Mouse (Mus musculus) lung, postnatal 25 days (tissue): ENCODE data around the gene Cyp2t4.
A peak's percentile ranks its signal among the peaks of the same experiment; 100 is the strongest.

Source experiments
- DNase-seq: peaks from one replicate; pipeline ENCODE4 v3.0.0; 2022; ENCODE audit warnings: low spot score

The Cyp2t4 gene

GRCm38 (mm10) chr7:27153205-27153764 is at the start of gene Cyp2t4:
Gene Cyp2t4, plus strand, starts transcription at chr7:27153714.
- DNase-seq = peak; percentile 77

- DNase-seq = no peak
Measured at GRCm38 (mm10) chr7:27104882-27105281, 48.6 kb upstream of the Cyp2t4 start.

DNA sequence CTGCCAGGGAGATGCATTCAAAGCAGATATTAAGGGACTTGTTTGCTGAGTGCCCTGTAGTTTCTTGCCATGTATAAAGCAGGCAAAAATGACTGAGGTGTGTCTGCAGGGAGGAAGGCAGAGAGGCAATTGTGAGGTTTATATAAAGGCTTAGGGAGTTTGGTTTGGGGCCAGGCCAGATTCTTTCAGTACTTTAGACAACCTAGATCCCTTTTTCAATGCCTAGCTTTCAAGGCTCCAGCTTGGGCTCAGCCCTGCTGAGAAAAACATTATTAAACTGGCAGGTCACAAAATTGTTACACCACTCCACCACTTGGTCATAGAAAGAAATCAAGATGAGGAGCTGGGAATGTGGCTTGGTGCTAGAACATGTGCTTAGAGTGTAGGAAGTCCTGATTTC is 43.2 kb upstream of the Cyp2t4 start:
- peak; percentile 59 for DNase-seq

DNA sequence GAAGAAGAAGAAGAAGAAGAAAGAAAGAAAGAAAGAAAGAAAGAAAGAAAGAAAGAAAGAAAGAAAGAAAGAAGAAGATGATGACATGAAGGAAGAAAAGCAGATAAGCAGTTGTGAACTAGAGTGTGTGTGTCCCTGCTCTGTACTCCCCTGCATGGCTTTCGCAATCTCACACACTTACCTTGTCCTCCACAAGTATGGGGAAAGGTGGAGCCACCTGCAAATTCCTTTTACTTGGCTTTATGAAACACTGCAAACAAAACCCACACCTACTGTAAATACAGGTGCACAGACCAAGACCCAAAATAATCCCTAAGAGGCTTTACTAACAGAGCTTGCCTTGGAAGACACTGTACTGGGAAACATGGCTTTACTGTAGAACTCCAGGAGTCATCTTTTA is 42.5 kb upstream of the Cyp2t4 start:
- peak; percentile 74 for DNase-seq

- DNase-seq = no peak
Measured at GRCm38 (mm10) chr7:27111987-27112386, 41.5 kb upstream of the Cyp2t4 start.

- DNase-seq = peak; percentile 86
Measured at GRCm38 (mm10) chr7:27118033-27118511, 35.4 kb upstream of the Cyp2t4 start.

GRCm38 (mm10) chr7:27119676-27120075 is 33.8 kb upstream of the Cyp2t4 start, which contains the start of gene Cyp2f2:
Gene Cyp2f2, plus strand, starts transcription at chr7:27119909.
- DNase-seq = peak; percentile 51

DNA sequence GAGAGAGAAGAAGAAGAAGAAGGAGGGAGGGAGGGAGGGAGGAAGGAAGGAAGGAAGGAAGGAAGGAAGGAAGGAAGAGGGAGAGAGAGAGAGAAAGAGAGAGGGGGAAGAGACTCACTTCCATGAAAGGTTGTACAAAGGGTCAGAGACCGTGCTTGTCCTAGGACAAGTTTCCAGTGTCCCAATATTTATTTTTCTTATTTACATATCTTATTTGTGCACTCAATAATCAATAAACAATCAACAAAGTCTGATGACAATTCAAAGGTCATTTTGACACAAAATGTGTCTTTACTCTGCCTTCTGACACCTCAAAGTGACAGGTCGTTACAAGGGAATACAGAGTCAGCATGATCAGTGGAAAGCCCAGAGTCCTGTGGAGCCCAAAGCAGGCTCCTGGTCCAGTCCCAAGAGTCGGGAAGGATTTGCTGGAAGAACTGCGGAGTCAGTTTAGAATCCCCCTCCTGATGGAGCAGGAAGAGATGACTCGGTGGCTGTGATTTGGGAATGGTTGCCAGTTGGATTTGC is 29.1 kb upstream of the Cyp2t4 start:
- no peak for DNase-seq

DNA sequence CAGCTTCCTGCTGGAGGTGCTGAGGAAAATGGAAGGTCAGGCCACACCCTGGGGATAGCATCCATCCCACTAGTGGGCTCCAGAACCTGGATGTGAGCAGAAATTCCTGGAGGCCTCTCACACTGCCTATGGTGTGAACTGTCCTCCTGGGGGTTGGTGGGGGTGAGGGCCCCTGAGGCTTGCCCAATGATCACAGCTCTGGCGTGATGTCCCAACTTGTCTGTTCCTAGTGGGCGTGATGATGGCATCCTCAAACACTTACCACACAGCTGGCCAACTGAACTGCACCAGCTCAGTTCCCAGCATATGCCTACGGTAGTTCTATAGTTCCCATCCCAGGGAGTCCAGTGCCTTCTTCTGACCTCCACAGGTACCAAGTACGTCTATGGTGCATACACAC is 28.5 kb upstream of the Cyp2t4 start:
- no peak for DNase-seq

DNA sequence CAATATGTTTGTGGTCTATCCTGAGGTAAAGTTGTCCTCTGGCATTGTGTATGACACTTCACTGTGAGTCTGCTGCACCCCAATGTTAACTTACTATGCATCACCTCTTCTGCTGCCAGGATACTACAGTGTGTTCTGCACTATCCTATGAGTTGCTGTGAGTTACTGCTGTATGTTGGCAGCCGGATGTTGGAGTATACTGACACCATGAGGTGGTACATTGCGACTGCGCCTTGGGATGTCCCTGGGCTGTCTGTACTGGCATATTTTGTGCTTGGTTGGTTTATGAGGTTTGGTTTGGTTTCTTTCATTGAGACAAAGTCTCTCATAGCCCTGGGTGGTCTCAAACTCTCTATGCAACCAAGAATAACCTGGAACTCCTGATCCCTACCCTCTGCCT is 25.4 kb upstream of the Cyp2t4 start:
- DNase-seq = peak; percentile 53

DNA sequence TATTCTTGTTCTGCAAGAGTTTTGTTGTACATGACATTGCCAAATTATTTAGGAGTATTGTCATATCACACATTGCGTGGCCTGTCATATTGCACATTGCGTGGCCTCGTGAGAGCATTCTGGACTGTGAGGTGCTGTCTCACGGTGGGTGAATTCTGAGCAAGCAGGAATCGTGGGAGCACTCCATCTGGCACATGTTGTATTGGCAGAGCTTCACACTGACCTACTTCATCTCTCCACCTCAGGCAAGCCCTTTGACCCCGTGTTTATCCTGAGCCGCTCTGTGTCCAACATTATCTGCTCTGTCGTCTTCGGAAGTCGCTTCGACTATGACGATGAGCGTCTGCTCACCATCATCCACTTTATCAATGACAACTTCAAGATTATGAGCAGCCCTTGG is 24.6 kb upstream of the Cyp2t4 start:
- DNase-seq = no peak

DNA sequence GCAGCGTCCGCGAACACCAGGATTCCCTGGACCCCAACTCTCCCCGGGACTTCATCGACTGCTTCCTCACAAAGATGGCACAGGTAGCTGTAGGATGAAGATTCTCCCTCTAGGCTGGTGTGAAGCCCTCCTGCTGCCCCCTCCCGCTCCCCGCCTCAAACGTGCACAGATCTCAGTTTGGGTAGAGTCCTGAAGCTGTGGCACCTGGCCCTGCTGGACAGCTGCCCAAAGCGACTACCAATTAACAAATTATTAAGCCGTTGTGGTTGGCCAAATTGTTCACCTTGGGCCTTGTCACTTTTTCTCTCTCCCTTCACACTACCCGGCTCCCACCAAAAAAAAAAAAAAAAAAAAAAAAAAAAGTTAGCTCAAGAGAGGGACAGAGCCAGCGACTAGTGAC is 23.7 kb upstream of the Cyp2t4 start:
- DNase-seq = no peak

DNA sequence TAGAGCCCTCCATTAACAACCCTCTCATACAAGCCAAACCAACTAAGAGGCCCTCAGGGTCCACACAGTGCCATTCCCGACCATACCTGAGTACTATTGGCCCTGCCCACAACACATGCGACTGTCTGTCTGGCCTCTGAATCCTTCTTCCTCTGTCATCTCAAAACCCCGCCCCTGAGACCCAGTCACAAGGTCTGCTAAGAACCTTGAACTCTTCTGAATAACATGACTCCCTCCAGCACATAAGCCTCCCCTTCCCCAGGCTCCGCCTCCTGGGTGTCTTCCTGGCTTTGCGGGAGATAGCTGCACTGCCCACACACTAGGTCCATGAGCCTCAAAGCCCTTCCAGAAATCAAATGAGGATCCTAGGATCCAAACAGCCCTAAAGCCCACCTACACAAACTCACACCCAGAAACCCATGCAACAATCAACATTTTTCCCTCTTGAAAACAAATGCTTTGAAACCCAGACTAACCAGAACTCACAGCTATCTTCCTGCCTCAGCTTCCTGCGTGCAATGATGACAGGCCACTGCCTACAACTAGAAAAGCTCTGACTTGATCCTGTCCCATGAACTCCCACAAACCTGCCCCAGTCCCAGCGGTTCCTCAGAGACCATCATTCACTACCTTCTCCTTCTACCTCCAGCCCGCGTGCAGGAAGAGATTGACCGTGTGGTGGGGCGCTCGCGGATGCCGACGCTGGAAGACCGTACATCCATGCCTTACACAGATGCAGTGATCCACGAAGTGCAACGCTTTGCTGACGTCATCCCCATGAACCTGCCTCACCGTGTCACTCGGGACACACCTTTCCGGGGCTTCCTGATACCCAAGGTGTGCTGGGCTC is 22.8 kb upstream of the Cyp2t4 start:
- no peak for DNase-seq

- no peak for DNase-seq
Measured at GRCm38 (mm10) chr7:27131387-27131786, 22.1 kb upstream of the Cyp2t4 start.

DNA sequence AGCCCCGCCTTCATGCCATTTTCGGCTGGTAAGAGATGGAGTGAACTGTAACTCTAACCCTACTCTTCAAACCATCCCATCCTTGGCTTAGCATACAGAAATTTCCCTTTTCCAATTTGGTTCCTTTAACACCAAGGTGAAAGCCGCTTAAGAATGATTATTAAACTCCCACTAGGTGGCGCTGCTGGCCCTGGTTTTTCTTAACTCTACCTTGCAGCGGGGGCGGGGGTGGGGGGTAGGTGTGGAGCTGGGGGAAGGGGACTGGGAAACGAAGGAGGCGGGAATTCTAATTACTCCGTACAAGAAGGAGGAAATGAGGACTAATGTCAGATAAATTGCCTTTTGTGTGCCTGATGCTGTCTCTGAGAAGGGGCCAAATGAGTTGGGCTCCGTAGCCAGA is 20.9 kb upstream of the Cyp2t4 start:
- no peak for DNase-seq

DNA sequence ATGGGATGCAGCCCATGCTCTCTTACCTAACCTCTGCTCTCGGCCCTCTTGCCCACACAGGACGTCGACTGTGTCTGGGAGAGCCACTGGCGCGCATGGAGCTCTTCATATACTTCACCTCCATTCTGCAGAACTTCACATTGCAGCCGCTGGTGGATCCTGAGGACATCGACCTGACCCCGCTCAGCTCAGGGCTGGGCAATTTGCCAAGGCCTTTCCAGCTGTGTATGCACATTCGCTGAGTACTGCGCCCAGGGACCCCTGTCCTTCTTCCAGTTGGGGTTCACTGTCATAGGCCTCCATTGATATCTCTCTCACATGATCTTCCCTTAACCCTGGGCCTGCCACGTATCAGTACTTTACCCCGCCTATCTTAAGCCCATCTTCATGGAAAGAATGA is 20.4 kb upstream of the Cyp2t4 start:
- no peak for DNase-seq

DNA sequence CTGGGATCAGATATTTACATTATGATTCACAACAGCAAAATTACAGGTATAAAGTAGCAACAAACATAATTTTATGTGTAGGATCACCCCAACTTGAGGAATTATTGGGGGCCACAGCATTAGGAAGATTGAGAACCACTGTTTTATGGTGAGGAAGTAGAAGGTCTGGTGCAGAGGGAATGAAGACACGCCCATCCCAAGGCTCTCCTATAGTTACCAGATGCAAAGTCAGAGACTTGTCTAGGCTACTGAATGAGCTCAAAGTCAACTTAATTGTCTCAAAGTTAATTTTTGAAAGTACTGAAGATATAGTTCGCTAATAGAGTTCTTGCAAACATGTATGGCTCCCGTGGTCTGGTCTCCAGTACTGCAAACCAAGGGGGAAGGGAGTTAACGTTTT is 19.8 kb upstream of the Cyp2t4 start:
- DNase-seq = no peak

GRCm38 (mm10) chr7:27136410-27136996 is 17.0 kb upstream of the Cyp2t4 start:
- DNase-seq = no peak

DNA sequence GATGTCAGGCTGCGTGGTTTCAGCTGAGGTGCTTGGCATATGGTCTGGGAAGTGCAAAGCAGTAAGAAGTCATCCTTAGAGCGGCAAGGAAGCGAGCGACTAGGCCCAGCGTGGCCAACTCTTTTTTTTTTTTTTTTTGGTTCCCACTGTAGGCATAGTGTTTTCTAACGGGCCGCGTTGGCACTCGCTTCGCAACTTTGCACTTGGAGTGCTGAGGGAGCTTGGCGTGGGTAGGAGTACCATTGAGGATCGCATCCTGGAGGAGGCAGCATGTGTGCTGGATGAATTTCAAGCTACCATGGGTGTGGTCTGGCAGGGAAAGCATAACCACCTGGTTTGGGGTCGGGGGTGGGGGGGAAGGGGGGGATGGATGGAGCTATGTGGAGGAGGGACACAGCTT is 2.5 kb downstream of the Cyp2t4 start:
- no peak for DNase-seq

GRCm38 (mm10) chr7:27158171-27158570 is 4.7 kb downstream of the Cyp2t4 start:
- DNase-seq = no peak

DNA sequence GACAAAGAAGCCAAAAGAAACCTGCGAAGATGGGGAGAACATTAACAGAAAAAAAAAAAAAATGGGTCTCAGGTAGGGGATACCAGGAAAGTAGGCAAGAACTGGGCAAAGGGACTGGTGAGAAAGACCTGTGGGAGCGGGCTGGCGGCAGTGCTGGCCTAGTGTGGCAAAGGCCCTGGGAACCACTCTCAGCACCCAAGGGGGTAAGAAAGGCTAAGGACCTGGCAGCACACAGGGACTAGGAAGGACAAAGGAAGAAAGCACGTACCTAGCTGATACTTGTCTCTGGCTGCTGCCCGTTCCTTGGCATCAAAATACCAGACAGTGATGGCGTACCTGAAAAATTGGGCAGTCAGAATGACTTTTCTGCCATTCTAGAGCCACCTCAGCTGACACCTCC is 5.7 kb downstream of the Cyp2t4 start:
- no peak for DNase-seq

DNA sequence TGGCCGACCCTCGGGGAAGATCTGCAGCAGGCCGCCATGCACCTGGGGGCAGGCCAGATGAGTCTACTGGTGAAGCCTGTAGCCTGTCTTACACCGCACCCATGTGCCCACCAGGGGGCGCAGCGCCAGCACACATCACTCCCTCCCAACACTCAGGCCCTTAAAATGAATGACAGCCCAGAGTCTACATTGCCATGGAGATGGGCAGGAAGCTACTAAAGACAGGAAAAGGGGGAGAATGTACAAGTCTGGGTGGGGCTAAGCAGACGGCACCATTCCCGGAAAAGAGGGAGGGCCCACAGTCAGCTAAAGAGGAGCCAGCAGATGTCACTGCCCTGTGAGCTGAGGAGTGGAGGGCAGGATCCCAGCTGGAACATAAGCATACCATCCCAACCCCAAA is 6.4 kb downstream of the Cyp2t4 start:
- peak; percentile 91 for DNase-seq

DNA sequence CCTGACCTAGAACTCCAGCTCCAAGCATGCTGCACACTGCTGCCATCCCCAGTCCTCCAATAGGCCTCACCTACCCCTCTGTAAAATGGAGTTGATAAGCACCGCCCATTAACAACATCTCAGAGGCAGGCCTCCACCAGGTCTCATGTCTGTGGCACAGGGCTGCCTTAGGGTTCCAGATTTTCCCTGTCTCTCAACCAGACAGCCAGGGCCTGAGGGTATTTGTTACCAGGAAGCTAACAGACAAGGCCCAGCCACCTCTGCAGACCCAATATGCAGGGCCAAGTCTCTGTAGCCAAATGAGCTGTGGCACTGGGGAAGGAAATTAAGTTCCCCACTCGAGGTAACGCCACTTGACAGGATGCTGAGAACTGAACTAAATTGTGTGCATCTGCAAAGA is 7.4 kb downstream of the Cyp2t4 start:
- no peak for DNase-seq
